Mouse (Mus musculus) layer of hippocampus, postnatal 25 days (tissue): ENCODE measurements around the gene Gm973. TPM values are rescaled to one million over a fixed set of nuclear protein-coding genes. Genes with fewer than 3 reads are reported as not detected.

Source experiments
- DNase-seq, 2 experiments: peaks; one replicate each; pipeline ENCODE4 v3.0.0; 2022; ENCODE audit warnings: mixed read lengths in 2 of 2, low spot score in 1 of 2; ENCODE audit errors: extremely low spot score in 1 of 2
- total RNA-seq, 2 experiments: library from RNA; stranded (reverse); gene quantifications; 2 replicates each; pipeline ENCODE4 v1.2.3; 2021

The Gm973 gene
- 10 to 100 TPM in 1 of 2 experiments, 1 to 10 TPM in 1; 8.0 to 13.6 TPM for total RNA-seq

- peak; percentile 23 to 28 for DNase-seq
These were observed at the start of gene Gm973 for GRCm38 (mm10) chr1:59516026-59516917. TSS of gene Gm973 (plus strand) at chr1:59516264.

GRCm38 (mm10) chr1:59469170-59469569, 46.9 kb upstream of the Gm973 start:
- no peak for DNase-seq

GRCm38 (mm10) chr1:59470766-59471165, 45.3 kb upstream of the Gm973 start:
- no peak for DNase-seq

GRCm38 (mm10) chr1:59472368-59473180, 43.5 kb upstream of the Gm973 start:
- no peak for DNase-seq

- DNase-seq: no peak
These were observed 42.9 kb upstream of the Gm973 start for GRCm38 (mm10) chr1:59473181-59473555.

- no peak for DNase-seq
These were observed 40.4 kb upstream of the Gm973 start for GRCm38 (mm10) chr1:59475618-59476017.

GRCm38 (mm10) chr1:59478911-59479310, 37.2 kb upstream of the Gm973 start:
- no peak for DNase-seq

- no peak for DNase-seq
These were observed 35.1 kb upstream of the Gm973 start for GRCm38 (mm10) chr1:59480821-59481455.

GRCm38 (mm10) chr1:59481456-59482291, 34.4 kb upstream of the Gm973 start:
- DNase-seq: peak; percentile 54 to 70

- peak; percentile 23 for DNase-seq
These were observed 33.8 kb upstream of the Gm973 start, which contains the start of gene Fzd7 for GRCm38 (mm10) chr1:59482331-59482695. TSS of gene Fzd7 (plus strand) at chr1:59482424.

- DNase-seq: peak in 1 of 2 experiments; percentile 28
These were observed 33.2 kb upstream of the Gm973 start for GRCm38 (mm10) chr1:59482696-59483520.

- DNase-seq: peak; percentile 55 to 73
These were observed 32.4 kb upstream of the Gm973 start for GRCm38 (mm10) chr1:59483521-59484245.

- DNase-seq: no peak
These were observed 31.8 kb upstream of the Gm973 start for GRCm38 (mm10) chr1:59484314-59484713.

GRCm38 (mm10) chr1:59484791-59485785, 31.0 kb upstream of the Gm973 start:
- DNase-seq: no peak

GRCm38 (mm10) chr1:59485803-59486202, 30.3 kb upstream of the Gm973 start:
- DNase-seq: no peak

GRCm38 (mm10) chr1:59487651-59488051, 28.4 kb upstream of the Gm973 start:
- DNase-seq: no peak

- no peak for DNase-seq
These were observed 27.6 kb upstream of the Gm973 start for GRCm38 (mm10) chr1:59488481-59488880.
